Mouse (Mus musculus) kidney, embryonic 14.5 days (tissue): ENCODE measurements around the gene Fktn. TPM values are rescaled to one million over a fixed set of nuclear protein-coding genes. Genes with fewer than 3 reads are reported as not detected.

ENCODE experiments used
- ATAC-seq: fragments of 200-750 bp; cut with Nextera tagmentation; 2 replicates; pipeline ENCODE4 v1.8.0; 2017; ENCODE audit warnings: moderate number of reproducible peaks, mild to moderate bottlenecking, moderate TSS enrichment, moderate library complexity; ENCODE audit not compliant: low FRiP score, low TSS enrichment
- H3K27ac ChIP-seq: fragments of 300-500 bp; sonication (generic); 2 replicates; pipeline ENCODE4 v1.5.1; 2014; ENCODE audit warnings: low read depth, mild to moderate bottlenecking, low read length, moderate library complexity, mixed read lengths
- H3K27me3 ChIP-seq: fragments of 300-500 bp; sonication (generic); 2 replicates; pipeline ENCODE4 v1.6.1; 2014; ENCODE audit warnings: mild to moderate bottlenecking, low read length; ENCODE audit not compliant: control insufficient read depth, insufficient read depth
- H3K36me3 ChIP-seq: fragments of 300-500 bp; sonication (generic); 2 replicates; pipeline ENCODE4 v1.6.1; 2014; ENCODE audit warnings: low read length, mixed read lengths; ENCODE audit not compliant: control insufficient read depth, insufficient read depth
- H3K4me1 ChIP-seq: fragments of 300-500 bp; sonication (generic); 2 replicates; pipeline ENCODE4 v1.6.1; 2014; ENCODE audit warnings: low read length, mixed read lengths; ENCODE audit not compliant: control insufficient read depth, insufficient read depth
- H3K4me2 ChIP-seq: fragments of 300-500 bp; sonication (generic); replicated peaks from 2 replicates; pipeline ENCODE4 v1.6.1; 2014; ENCODE audit warnings: low read depth, mild to moderate bottlenecking, low read length
- H3K4me3 ChIP-seq: fragments of 300-500 bp; sonication (generic); 2 replicates; pipeline ENCODE4 v1.5.1; 2014; ENCODE audit warnings: mild to moderate bottlenecking, low read length
- H3K9ac ChIP-seq: fragments of 300-500 bp; sonication (generic); 2 replicates; pipeline ENCODE4 v1.6.1; 2014; ENCODE audit warnings: low read depth, mild to moderate bottlenecking, low read length, moderate library complexity
- H3K9me3 ChIP-seq: fragments of 300-500 bp; sonication (generic); 2 replicates; pipeline ENCODE4 v1.6.1; 2016; ENCODE audit warnings: low read length; ENCODE audit not compliant: control insufficient read depth
- WGBS: fragments of 180-500 bp; shearing (Covaris S2); extraction: QIAGEN DNeasy Blood & Tissue Kit; methylation state at CpG from one replicate; pipeline ENCODE4 v1.1.7; 2014; 5-methylcytosine and 5-hydroxymethylcytosine counted together
- polyA plus RNA-seq: library from polyadenylated mRNA; unstranded; fragments of >200 nt; fragmentation: Nextera tagmentation; extraction: Ambion mirVana; gene quantifications from 2 replicates; pipeline ENCODE4 v1.2.1, GENCODE M21; 2014

Fktn gene
- polyA plus RNA-seq, 1 experiment from 2014 or later: 20.8 TPM

DNA sequence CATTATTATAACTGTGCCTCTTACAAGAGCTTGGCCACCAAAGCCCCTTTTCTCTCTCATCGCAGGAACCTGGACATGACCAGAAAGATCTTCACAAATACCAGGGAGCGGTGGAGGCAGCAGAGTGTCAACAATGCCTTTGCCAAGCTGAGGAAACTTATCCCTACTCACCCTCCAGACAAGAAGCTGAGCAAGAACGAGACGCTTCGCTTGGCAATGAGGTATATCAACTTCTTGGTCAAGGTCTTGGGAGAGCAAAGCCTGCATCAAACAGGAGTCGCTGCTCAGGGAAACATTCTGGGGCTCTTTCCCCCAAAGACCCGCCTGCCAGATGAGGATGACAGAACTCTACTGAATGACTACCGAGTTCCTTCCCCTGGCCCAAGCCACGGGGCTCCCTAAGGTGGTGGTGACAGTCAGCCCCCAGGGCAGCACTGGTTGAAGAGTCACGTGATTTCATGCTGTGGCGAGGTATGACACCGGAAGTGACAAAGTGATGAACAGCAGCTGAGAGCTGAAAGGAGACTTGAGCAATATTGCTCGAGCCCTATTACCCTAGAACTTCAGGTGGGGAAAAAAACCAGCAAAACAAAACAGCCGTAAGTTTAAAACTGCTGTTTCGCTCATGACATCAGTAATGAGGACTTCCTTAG lies 72.1 kb downstream of the Fktn start:
- Histone ChIP-seq H3K9me3 (no peaks in the 10 kb centered on the region), H3K4me2 (no peak overlapping the region), H3K27ac (no peak overlapping the region), H3K4me3 (no peak overlapping the region), H3K36me3 (no peaks in the 10 kb centered on the region), H3K27me3 (no peaks in the 10 kb centered on the region), H3K4me1 (no peaks in the 10 kb centered on the region), H3K9ac (no peak overlapping the region)
- WGBS: 78% methylated on average over 15 of the region's 15 CpGs
- ATAC-seq: no peak

DNA sequence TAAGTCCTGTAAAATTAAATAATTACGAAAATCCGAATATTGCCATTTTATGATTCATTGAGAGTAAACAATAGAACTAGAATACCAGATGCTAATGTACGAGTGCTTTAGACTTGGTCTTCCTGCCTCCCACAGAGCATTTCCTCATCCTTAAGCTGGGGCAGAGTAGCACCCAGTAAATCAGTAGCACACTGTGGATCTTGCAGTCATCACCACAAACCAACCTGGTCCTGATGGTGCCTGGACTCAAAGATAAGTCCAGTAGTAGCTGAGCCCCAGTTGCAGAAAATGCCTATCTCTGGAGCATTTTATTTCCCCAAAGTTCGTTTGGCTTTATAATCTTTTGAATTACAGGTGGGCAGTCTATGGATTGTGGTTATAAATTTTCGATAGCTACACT lies 73.1 kb downstream of the Fktn start:
- Histone ChIP-seq H3K27me3 (no peaks in the 10 kb centered on the region), H3K4me2 (no peak overlapping the region), H3K4me1 (no peaks in the 10 kb centered on the region), H3K4me3 (no peak overlapping the region), H3K36me3 (no peaks in the 10 kb centered on the region), H3K9ac (no peak overlapping the region), H3K9me3 (no peaks in the 10 kb centered on the region), H3K27ac (no peak overlapping the region)
- no peak for ATAC-seq
- 78% methylated on average over 5 of the region's 5 CpGs for WGBS

DNA sequence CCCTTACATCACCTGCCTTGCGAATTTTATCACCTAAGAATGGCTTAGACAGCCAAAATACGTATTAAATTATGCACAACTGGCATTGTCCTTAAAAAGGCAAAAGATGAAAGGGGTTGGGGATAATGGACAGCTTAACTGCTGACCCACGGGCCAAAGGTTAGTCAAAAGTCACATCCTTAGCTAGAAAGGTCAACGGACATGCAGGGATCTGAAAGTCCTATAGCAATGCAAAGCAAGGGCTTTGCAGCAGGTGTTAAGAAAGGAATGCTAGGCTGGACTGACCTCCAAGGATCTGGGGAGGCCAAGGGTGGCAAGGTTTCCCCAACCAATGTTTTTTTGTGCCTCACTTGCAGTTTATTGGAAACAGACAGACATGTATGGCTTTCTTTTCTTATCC lies 75.5 kb downstream of the Fktn start:
- H3K27me3 ChIP-seq: no peaks in the 10 kb centered on the region
- H3K9ac ChIP-seq: no peak overlapping the region
- H3K4me2 ChIP-seq: no peak overlapping the region
- no peaks in the 10 kb centered on the region for H3K4me1 ChIP-seq
- WGBS: 20% methylated on average over 4 of the region's 4 CpGs
- no peaks in the 10 kb centered on the region for H3K9me3 ChIP-seq
- H3K36me3 ChIP-seq: no peaks in the 10 kb centered on the region
- no peak overlapping the region for H3K4me3 ChIP-seq
- H3K27ac ChIP-seq: no peak overlapping the region
- ATAC-seq: no peak

DNA sequence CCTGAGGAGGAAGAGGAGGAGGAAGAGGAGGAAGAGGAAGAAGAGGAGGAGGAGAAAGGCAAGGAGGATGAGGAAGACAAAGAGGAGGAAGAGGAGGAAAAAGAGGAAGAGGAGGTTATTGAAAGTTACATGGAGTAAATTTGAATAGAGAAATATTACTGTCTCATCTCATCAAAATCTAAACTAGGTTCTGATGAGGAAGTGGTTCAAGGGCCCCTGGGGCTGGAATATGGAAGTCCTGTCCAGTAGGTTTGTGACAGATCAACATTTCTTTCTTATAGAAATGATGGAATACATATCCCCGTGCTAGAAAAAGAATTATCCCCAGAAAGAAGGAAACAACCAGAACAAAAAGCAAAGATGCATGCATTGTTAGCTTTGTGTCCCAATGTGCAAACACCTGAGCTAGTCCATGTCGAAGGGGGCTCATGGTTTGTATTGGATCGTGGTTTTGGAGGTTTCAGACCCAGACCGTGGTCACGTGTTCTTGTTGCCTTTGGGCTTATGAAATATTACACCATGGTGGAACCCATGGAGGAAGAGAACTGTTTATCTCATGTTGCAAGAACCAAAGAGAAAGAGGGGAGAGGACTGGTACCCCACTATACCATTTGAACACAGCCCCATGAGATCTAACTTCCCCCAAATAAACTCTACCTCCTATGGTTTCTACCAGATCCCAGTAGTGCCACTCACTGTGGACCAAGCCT lies 80.6 kb downstream of the Fktn start:
- no peak overlapping the region for H3K4me2 ChIP-seq
- H3K36me3 ChIP-seq: no peaks in the 10 kb centered on the region
- 89% methylated on average over 5 of the region's 5 CpGs for WGBS
- H3K27ac ChIP-seq: no peak overlapping the region
- H3K27me3 ChIP-seq: no peaks in the 10 kb centered on the region
- no peak overlapping the region for H3K4me3 ChIP-seq
- ATAC-seq: no peak
- H3K4me1 ChIP-seq: no peaks in the 10 kb centered on the region
- no peak overlapping the region for H3K9ac ChIP-seq
- no peaks in the 10 kb centered on the region for H3K9me3 ChIP-seq

DNA sequence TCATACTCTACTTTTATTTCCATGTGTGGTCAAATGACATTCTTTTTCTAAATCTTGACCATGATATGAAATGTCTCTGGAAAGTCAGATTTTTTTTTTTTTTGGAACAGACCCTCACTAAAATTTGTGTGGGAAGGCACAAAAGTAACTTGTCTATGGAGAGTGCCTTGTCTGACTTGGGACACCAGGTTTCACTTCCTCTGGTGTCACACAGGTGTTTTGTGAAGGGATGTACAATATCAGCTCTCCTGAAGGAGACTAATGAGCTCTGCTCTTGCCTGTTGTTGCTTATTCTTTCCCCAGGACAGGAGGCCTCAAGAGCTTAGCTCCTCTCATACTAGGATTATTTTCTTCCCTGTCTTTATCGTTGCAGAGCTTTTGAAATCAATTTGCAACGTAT lies 81.3 kb downstream of the Fktn start:
- no peaks in the 10 kb centered on the region for H3K4me1 ChIP-seq
- no peak overlapping the region for H3K4me2 ChIP-seq
- H3K27ac ChIP-seq: no peak overlapping the region
- no peaks in the 10 kb centered on the region for H3K27me3 ChIP-seq
- no peaks in the 10 kb centered on the region for H3K9me3 ChIP-seq
- no peak overlapping the region for H3K9ac ChIP-seq
- no peak overlapping the region for H3K4me3 ChIP-seq
- 77% methylated on average over 2 of the region's 2 CpGs for WGBS
- no peaks in the 10 kb centered on the region for H3K36me3 ChIP-seq
- ATAC-seq: no peak

DNA sequence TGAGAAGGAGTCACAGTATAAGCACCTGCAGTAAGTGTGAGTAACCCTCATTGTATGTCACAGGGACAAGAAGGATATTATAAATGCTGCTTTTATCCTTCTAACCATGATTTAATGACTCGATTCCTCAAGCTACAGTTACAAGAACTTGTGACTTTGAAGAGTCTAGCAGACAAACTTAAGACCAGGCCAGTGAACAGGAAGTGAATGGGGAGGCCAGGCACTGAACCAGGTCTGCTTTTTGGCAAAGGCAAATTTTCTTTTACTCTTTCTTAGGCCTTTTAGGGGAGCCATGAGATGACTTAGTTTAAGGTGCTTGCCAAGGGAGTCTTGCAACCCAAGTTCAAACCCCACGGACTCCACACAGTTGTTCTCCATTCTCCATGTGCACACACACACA lies 81.9 kb downstream of the Fktn start:
- H3K4me1 ChIP-seq: no peaks in the 10 kb centered on the region
- H3K9ac ChIP-seq: no peak overlapping the region
- ATAC-seq: no peak
- H3K27ac ChIP-seq: no peak overlapping the region
- H3K4me2 ChIP-seq: no peak overlapping the region
- 87% methylated on average over 2 of the region's 2 CpGs for WGBS
- no peak overlapping the region for H3K4me3 ChIP-seq
- no peaks in the 10 kb centered on the region for H3K27me3 ChIP-seq
- H3K9me3 ChIP-seq: no peaks in the 10 kb centered on the region
- no peaks in the 10 kb centered on the region for H3K36me3 ChIP-seq

DNA sequence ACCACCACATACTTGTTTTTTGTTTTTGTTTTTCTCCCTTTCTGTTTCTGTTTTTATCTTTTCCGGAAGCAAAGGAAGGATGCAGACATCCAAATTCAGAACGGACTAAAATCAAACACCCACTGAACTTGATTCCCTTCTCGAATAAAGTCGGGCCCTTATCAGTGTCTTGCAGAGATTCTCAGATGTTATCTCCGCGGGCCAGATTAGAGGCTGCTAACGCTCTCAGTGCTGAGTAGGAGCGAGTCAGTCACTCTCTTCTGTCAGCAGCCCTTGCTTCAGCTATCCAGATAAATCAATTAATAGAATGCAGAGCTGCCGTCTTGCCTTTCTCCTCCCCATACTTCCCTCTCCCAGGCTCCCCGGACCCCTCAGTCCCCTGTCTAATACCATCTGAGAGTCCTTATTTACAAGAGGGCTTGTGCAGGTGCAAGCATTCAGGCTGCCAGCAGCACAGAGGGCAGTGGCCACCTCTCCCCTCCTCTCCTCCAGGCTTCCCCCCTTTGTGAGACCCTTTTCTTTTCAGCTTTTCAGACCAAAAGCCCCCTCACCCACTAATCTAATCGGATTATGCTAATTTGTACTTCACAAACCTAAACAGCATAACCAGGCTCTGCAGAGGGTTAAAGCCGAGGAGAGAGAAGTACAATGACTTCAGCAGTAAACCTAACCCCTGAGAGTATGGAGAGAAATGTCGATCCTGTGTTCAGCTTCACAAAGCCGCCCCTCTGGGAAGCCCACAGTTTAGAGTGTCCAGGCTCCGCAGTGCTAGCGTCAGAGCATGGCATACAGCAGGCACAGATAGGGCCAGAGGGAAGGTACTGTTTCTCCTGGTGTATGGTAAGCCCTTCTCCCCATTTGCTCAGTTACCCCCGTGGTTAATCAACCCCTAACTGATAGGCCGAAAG lies 83.3 kb downstream of the Fktn start:
- no peak for ATAC-seq
- 39% methylated on average over 18 of the region's 18 CpGs for WGBS
- H3K4me1 ChIP-seq: no peaks in the 10 kb centered on the region

DNA sequence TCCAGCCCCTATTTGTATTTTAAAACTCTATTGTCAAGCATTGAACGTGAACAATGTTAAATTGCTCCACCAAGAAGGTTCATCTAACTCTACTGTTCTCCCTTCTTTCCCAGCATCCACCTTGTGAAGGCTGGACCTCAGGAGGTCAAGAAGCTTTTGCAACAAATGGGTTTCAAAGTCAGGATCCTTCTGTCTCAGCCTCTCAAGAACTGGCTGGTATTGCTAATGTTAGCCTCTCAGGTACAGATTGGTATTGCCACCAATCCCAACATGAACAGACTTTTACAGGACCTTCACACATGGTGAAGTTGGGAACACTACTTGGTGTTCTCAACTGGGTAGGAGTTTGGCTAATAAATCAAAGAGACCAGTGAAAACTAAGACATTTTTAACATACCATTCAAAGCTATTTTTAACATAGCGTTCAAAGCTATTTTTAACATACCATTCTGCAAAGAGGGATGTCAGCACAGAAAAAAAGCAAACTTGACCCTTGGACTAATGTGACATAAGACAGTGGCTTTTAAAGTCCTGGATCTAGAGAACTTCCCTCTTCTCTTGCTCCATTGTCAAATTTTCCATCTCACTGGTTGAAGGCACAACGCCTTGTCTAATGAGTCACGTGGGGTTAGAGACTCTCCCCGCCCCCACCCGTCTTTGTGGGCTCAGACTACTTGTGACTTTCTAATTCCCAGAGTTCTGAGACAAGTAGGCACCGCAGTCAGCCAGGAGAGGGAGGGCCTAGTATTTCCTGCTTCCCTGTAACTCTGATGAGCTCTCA lies 85.3 kb downstream of the Fktn start:
- no peaks in the 10 kb centered on the region for H3K4me1 ChIP-seq
- H3K9ac ChIP-seq: no peak overlapping the region
- no peak overlapping the region for H3K4me3 ChIP-seq
- no peak overlapping the region for H3K27ac ChIP-seq
- no peaks in the 10 kb centered on the region for H3K36me3 ChIP-seq
- WGBS: 61% methylated on average over 7 of the region's 7 CpGs
- ATAC-seq: 0 out of 2 replicates have a peak, but pooled peaks have one; percentile 24
- no peaks in the 10 kb centered on the region for H3K27me3 ChIP-seq
- H3K9me3 ChIP-seq: no peaks in the 10 kb centered on the region
- no peak overlapping the region for H3K4me2 ChIP-seq

More for the DNA sequence above, 83.3 kb downstream of the Fktn start:
- H3K36me3 ChIP-seq: no peaks in the 10 kb centered on the region
- no peak overlapping the region for H3K4me3 ChIP-seq
- no peaks in the 10 kb centered on the region for H3K27me3 ChIP-seq
- no peak overlapping the region for H3K27ac ChIP-seq
- H3K9me3 ChIP-seq: no peaks in the 10 kb centered on the region
- no peak overlapping the region for H3K9ac ChIP-seq
- no peak overlapping the region for H3K4me2 ChIP-seq
